Mouse (Mus musculus): ENCODE measurements around the gene Glrb.

The Glrb gene

GRCm38 (mm10) chr3:80823975-80824374 is 89.5 kb downstream of the Glrb start:
- no peak for DNase-seq (ENCODE audit: low spot score)

GRCm38 (mm10) chr3:80818619-80819018 is 94.8 kb downstream of the Glrb start:
- DNase-seq (ENCODE audit: low spot score) = no peak

DNA sequence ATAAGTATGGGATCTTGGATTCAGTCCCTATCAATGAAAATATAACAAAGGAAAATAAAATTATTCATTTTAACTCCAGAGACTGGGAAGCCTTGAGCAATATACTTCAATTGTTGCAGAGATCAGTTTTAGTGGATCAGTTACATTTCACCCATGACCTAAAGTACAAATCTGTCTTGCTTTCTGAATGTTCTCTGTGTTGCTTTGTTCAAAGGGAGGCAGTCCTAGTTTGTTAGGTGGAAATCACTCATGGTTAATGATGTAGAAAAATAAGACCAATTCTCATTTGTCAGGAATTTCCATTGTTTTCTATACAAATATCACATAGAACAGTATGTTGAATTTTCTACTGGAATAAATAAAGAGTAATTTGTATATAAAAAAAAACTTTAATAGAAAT is 99.7 kb downstream of the Glrb start:
- DNase-seq (ENCODE audit: low spot score) = no peak

GRCm38 (mm10) chr3:80812237-80812636 is 101.2 kb downstream of the Glrb start:
- DNase-seq (ENCODE audit: low spot score) = no peak

DNA sequence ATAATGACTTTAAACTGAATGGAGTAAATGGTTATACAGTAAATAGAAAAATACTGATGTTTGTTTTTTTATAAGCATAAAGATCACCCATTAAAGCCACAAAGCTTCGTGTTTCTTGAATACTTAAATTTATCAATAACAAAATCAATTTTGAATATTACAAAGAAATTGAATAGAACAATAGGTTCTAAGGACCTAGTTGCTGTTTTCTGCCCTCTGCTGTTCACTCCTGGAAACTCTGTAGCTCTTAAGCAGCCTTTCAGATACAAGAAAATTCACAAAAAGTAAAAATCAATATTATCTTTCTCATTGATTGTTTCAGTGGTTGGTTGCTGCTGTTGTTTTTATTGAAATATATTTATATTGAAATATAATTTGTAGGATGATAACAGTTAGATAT is 108.1 kb downstream of the Glrb start:
- DNase-seq (ENCODE audit: low spot score) = no peak

GRCm38 (mm10) chr3:80803811-80804210 is 109.6 kb downstream of the Glrb start:
- DNase-seq (ENCODE audit: low spot score) = no peak

DNA sequence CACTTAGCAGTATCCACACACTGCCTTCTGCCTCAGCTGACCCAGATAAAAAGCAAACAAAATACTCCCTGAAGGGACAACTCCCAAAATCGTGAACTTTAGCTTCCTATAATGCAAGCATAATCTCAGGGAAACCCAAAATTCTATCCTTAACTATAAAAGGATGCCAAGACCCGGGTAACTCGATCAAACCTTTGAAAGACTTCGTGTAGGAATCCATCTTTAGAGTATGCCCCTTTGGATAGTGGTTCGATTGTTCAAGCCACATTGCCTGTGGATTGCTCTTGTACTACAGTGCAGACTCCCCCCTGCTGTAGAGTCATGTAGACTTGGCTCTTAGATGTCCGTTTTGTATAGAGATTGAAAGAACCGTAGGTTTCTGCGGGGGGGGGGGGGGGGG is 110.2 kb downstream of the Glrb start:
- no peak for DNase-seq (ENCODE audit: low spot score)

DNA sequence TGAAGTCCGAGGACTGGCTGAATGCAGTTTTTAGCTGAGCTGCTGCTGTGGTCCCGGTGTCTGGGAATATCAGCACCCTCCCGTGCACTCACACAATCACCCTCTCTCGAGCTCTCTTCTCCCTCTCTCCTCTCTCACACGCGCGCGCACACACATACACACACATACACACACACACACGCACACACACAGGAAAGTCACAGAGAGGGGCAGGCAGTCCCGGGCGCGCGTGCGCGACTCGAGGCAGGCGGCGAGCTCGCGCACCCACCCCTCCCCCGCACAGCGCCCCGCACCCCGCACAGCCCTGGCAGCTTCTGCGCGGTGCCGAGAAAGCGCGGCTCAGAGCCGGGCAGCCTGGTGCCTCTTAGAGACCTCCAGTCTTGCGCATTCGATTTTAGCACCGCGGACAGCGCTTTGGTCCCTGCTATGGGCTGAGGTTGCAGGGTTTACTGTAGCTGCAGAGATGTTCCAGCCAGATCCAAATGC is 110.8 kb downstream of the Glrb start, which contains the start of gene Gria2:
Gria2 (minus strand) TSS at position 240 of the 486 bp plus-strand sequence.
- DNase-seq (ENCODE audit: low spot score) = peak; percentile 13

DNA sequence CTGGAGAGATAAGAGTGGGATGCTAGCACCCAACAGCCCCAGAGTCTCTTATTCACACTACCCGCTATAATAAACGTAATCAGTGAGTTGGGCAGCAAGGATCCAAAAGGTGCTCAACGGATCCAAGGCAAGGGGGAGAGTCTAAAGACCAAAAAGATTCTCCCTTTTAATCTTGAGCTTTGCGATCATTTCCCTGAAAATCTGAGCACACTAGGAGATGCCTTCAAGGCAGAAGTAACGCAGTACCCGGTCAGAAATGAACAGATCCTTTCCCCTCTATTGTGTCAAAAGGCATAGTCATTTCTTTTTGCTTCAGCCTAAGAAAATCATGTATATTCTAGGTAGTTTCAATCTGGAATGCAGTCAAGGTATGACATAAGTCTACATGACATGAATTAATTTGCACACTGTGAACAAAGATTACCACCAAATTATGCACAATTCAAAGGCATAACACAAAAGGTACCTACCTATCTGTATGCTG is 111.6 kb downstream of the Glrb start:
- DNase-seq (ENCODE audit: low spot score) = no peak

DNA sequence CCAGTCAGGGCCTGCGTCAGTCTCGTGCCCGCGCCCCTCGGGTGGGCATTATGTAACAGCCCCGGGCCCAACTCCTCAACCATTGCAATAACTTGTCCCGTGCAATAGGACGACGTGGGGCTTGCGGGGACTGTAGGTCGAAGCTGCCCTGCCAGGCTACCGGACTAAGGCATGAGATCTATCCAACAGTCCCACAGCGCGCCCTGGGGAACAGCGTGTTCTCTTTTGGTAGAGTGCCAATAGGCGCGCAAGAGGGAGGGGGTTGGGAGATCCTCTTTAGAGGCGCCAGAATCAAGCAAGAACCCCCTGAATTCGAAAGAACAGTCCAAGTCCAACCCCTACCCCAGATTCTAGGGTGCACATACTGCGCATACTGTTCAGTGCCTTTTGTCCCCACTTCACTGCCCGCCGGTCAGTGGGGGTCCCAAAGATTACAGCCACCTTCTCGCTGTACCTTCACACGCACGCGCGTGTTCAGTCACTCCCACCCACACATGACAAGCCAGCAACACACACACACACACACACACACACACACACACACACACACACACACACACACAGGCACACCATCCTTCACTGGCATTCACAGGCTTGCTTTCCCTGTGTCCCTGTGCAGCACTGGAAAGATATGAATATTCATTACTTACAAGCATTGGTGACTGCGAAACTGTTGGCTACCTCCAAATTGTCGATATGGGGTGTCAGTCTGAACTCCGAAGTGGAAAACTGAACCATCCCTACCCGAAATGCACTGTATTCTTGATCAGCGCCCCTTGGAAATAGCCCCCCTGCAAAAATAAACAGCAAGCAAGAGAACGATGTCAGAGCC is 112.2 kb downstream of the Glrb start:
- DNase-seq (ENCODE audit: low spot score) = no peak

- peak; percentile 1 for DNase-seq (ENCODE audit: low spot score)
Observed at GRCm38 (mm10) chr3:80800299-80800994, 113.0 kb downstream of the Glrb start.

DNA sequence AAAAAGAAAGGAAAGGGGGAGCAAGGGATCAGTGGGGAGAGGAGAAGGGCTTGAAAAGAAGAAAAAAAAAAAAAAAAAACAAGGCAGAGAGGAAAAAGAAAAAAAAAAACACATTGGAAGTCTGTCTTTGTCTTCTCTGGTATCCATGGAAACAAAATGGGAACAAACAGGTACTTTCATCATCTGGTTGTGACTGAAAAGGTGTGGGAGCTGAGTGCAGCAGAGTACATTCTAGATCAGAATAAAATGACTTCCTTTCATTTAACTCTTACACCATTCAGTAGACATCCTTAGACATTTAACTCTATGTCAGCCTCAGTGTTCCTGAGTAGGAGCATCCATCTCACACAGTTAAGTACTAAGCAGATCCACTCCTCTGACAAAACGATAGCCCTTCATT is 115.5 kb downstream of the Glrb start:
- DNase-seq (ENCODE audit: low spot score) = no peak

- no peak for DNase-seq (ENCODE audit: low spot score)
Observed at GRCm38 (mm10) chr3:80796764-80797163, 116.7 kb downstream of the Glrb start.

- DNase-seq (ENCODE audit: low spot score) = no peak
Observed at GRCm38 (mm10) chr3:80795284-80795683, 118.2 kb downstream of the Glrb start.
